Mouse (Mus musculus): ENCODE results near the gene Acbd3. TPM values are rescaled to one million over a fixed set of nuclear protein-coding genes. Genes with fewer than 3 reads are reported as not detected.

The Acbd3 gene
- polyA plus RNA-seq, 1 experiment from 2014 or later = 17.0 TPM

DNA sequence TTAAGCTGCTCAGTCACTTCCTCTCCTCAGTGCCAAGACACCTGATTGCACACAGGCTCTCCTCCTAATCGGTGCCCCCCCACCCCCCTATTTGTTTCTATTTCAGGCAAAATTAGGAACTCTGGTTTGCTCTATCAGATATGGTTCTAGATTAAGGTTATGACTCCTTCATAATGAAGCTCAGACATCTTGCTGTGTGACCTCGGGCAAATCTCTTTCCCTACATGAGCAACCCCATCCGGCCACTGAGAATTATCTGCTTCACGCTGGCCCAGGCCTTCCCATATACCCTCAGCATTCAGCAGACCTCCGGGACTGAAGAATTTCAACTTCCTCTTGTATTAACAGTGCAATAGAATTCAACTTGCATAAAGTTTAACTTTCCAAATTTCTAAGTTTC, 73.4 kb downstream of the Acbd3 start:
- DNase-seq (ENCODE audit: low spot score) = no peak
- 89% methylated on average over 5 of the region's 5 CpGs for WGBS
- Histone ChIP-seq H3K4me1 (peaks cover 4% of the 10 kb centered on the region), H3K27ac (replicated peaks) (no peak overlapping the region), H3K4me3 (no peak overlapping the region), H3K9me3 (replicated peaks) (no peaks in the 10 kb centered on the region), H3K36me3 (peaks cover 42% of the 10 kb centered on the region), H3K27me3 (ENCODE audit: low read depth, poor library complexity, severe bottlenecking) (no peaks in the 10 kb centered on the region)

DNA sequence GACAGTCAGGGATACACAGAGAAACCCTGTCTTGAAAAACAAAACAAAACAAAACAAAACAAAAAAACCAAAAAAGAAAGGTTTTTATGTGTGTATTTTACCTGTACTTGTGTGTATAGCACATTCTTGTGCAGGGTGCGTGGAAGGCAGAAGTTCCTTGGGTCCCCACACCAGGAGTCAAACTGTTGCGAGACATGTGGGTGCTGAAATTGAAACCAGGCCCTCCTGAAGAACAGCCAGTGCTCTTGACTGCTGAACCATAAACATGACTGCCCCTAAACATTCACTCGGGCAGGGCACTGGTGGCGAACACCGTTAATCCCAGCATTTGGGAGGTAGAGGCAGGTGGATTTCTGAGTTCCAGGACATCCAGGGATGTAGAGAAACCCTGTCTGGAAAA, 74.2 kb downstream of the Acbd3 start:
- no peak for DNase-seq (ENCODE audit: low spot score)
- no peak overlapping the region for H3K27ac ChIP-seq (replicated peaks)
- H3K4me1 ChIP-seq = no peaks in the 10 kb centered on the region
- H3K9me3 ChIP-seq (replicated peaks) = no peaks in the 10 kb centered on the region
- no peak overlapping the region for H3K4me3 ChIP-seq
- WGBS = 93% methylated on average over 5 of the region's 5 CpGs
- H3K27me3 ChIP-seq (ENCODE audit: low read depth, poor library complexity, severe bottlenecking) = no peaks in the 10 kb centered on the region
- peaks cover 49% of the 10 kb centered on the region for H3K36me3 ChIP-seq

DNA sequence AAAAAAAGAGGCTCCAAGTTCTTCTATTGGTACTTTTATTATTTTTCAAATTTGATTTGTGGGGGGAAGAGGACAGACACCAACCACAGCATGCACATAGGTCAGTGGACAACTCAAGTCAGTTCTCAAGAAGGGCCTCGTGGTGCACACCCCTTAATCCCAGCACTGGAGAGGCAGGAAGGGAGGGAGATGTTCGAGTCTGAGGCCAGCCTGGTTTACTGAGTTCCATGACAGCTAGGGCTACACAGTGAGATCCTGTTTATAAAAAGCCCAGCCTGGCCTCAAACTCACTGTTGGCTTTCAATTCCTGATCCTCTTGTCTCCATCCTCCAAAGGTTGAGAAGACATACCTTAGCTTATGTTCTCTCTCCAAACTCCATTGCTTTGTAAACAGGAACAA, 75.0 kb downstream of the Acbd3 start:
- no peaks in the 10 kb centered on the region for H3K9me3 ChIP-seq (replicated peaks)
- no peak for DNase-seq (ENCODE audit: low spot score)
- no peak overlapping the region for H3K4me3 ChIP-seq
- no peaks in the 10 kb centered on the region for H3K4me1 ChIP-seq
- WGBS = 69% methylated on average over 2 of the region's 2 CpGs
- H3K36me3 ChIP-seq = peaks cover 57% of the 10 kb centered on the region
- no peak overlapping the region for H3K27ac ChIP-seq (replicated peaks)
- no peaks in the 10 kb centered on the region for H3K27me3 ChIP-seq (ENCODE audit: low read depth, poor library complexity, severe bottlenecking)

DNA sequence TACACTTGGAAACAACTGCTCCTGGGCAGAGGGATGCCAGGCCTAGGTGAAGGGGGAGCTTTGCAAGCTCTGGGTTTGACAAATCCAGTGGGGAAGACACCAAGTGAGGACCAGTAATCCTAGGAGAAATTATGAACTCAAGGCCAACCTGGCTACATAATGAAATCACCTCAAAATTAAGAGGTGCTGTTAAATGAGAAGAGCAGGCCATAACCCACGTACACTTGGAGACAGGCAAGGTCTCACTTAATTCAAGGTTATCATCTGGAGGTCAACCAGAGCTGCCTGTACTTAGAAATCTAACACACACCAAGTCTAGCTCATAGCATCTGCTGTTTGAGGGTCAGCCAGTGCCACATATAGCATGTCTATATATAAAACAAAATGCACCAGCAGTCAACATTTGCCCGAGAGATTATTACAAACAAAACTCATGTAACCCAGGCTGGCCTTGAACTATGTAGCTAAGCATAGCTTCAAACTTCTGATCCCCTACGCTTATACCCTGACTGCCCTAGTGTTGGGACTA, 75.7 kb downstream of the Acbd3 start:
- DNase-seq (ENCODE audit: low spot score) = no peak
- H3K4me1 ChIP-seq = no peaks in the 10 kb centered on the region
- no peak overlapping the region for H3K27ac ChIP-seq (replicated peaks)
- H3K4me3 ChIP-seq = no peak overlapping the region
- H3K9me3 ChIP-seq (replicated peaks) = no peaks in the 10 kb centered on the region
- WGBS = 94% methylated on average over 3 of the region's 3 CpGs
- H3K27me3 ChIP-seq (ENCODE audit: low read depth, poor library complexity, severe bottlenecking) = no peaks in the 10 kb centered on the region
- peaks cover 64% of the 10 kb centered on the region for H3K36me3 ChIP-seq

Other genes with a start within 250 kb of the Acbd3 start
- 2.8 and 6.6 TPM in 2 replicates for gene Stum, start 242.5 kb upstream of the Acbd3 start, polyA plus RNA-seq (2016; fragmentation: Nextera tagmentation; extraction: Ambion mirVana)
- gene Parp1, start 157.1 kb upstream of the Acbd3 start, polyA plus RNA-seq (2016; fragmentation: Nextera tagmentation; extraction: Ambion mirVana) = 301 and 311 TPM in 2 replicates
- gene Lin9, start 84.9 kb upstream of the Acbd3 start, polyA plus RNA-seq (2016; fragmentation: Nextera tagmentation; extraction: Ambion mirVana) = 23.2 and 24.0 TPM in 2 replicates
- 0.05 and 0.09 TPM in 2 replicates for gene Mixl1, start 29.0 kb upstream of the Acbd3 start, polyA plus RNA-seq (2016; fragmentation: Nextera tagmentation; extraction: Ambion mirVana)
- 2,611 and 2,764 TPM in 2 replicates for gene H3f3a, start 87.9 kb downstream of the Acbd3 start, polyA plus RNA-seq (2016; fragmentation: Nextera tagmentation; extraction: Ambion mirVana)
- gene Sde2, start 125.1 kb downstream of the Acbd3 start, polyA plus RNA-seq (2016; fragmentation: Nextera tagmentation; extraction: Ambion mirVana) = 39.0 and 42.1 TPM in 2 replicates
- gene Lefty2, start 167.1 kb downstream of the Acbd3 start, polyA plus RNA-seq (2016; fragmentation: Nextera tagmentation; extraction: Ambion mirVana) = not detected in 2 replicates
- gene Pycr2, start 178.2 kb downstream of the Acbd3 start, polyA plus RNA-seq (2016; fragmentation: Nextera tagmentation; extraction: Ambion mirVana) = 134 and 144 TPM in 2 replicates
- gene Lefty1, start 209.0 kb downstream of the Acbd3 start, polyA plus RNA-seq (2016; fragmentation: Nextera tagmentation; extraction: Ambion mirVana) = 0.60 and 0.67 TPM in 2 replicates
- 2.2 and 3.6 TPM in 2 replicates for gene Tmem63a, start 216.3 kb downstream of the Acbd3 start, polyA plus RNA-seq (2016; fragmentation: Nextera tagmentation; extraction: Ambion mirVana)

All from midbrain, embryonic 10.5 days (tissue).